Mouse (Mus musculus) gastrocnemius, postnatal 25 days (tissue): ENCODE data around the gene Irs2. TPM values are rescaled to one million over a fixed set of nuclear protein-coding genes. Genes with fewer than 3 reads are reported as not detected.

Experiments
- DNase-seq: peaks from one replicate; pipeline ENCODE4 v3.0.0; 2022
- total RNA-seq, 2 experiments: library from RNA; stranded (reverse); gene quantifications; 1 replicate in 1 of 2; 2 replicates in 1 of 2; pipeline ENCODE4 v1.2.3; 2021

The Irs2 gene
- total RNA-seq, 2 experiments from 2014 or later = 7.7 to 12.7 TPM

- peak; percentile 57 for DNase-seq
Measured at GRCm38 (mm10) chr8:10953346-10954053, 54.8 kb downstream of the Irs2 start.

DNA sequence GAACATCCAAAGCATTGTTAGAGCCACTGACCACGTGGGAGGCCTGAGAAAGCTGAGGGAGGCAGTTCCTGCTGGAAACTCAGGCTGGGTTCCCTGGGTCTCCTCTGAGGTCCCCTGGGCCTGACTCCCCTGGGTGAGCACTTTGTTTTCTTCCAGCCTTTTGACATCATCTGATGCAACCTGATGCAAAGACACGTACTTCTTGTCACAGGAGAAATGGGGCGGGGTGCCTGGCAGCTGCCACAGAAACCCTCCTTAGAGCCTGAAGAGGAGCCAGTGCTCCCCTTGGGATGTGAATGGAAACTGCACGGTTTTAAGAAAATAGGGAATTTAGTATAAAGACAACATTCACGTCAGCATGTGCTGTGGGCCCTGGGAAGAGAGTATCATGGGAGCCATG, 55.6 kb downstream of the Irs2 start:
- DNase-seq = no peak

GRCm38 (mm10) chr8:10952235-10952634, 56.0 kb downstream of the Irs2 start:
- DNase-seq = no peak

DNA sequence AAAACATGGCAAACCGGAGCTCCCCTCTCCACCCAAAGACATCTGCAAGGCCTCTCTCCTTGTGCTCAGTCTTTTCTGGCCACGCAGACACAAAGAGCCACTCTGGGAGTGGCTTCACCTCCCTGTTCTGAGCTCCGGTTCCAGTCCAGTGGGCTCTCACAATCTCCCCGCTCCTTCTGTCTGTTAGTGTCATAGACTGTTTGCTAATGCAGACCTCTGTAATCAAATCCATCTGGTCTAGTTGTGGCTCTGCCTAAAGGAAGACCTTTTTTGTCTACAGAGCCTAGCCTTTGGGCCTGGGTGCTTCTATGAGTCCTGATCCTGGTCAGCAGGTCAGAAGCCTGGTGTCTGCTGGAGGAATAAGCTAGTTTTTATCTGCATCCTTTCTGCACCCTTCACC, 56.7 kb downstream of the Irs2 start:
- DNase-seq = no peak

- peak; percentile 94 for DNase-seq
Measured at GRCm38 (mm10) chr8:10945939-10946740, 62.1 kb downstream of the Irs2 start.

DNA sequence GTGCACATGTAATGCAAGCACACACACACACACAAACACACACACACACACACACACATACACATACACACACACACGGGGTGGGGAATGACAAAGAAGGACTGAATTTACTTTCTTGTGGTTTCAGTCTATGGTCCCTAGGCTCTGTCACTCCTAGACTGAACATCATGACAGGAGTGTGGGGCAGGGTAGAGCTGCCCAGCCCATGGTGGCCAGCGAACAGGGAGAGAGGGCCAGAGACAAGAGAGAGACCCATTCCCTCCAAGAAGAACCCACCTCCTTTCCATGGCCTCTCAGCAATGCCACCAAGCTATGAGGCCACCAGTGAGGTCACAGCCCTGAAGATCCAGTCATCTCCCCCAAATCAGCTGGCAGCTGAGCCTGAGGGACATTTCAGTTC, 62.8 kb downstream of the Irs2 start:
- DNase-seq = no peak

DNA sequence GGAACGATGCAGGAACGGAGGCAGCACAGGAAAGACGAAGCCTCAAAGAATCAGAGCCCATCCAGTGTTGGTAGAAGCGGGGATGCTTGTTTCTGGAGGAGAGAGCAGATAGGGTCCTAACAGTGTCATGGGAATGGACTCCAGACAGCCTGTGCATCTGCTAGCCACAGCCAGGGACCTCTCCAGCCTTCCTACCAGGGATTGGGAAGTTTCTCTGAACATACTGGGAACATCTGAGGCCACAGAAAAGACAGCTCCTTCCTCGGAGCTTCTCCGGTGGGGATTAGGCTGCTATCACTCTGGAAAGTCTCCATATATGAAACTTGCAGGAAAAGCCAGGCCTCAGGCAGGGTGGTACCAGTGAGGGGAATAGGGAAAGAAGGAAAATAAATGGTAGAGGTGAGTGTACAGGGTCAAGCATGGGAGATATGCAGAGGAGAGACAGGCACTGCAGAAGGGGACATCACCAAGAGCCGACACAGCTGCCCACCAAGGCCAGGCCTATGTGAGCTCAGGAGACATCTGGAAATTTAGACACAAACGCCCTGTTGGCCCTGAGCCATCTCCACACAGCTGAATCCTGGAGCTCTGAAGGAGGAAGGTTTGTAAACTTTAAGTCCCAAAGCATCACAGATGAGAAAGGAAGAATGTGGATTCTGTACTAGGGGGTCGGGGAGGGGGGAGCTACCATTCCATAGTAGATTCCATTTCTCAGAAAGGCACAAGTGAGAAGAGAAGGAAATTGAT, 64.8 kb downstream of the Irs2 start:
- DNase-seq = peak; percentile 32

GRCm38 (mm10) chr8:10939883-10940282, 68.4 kb downstream of the Irs2 start:
- no peak for DNase-seq

DNA sequence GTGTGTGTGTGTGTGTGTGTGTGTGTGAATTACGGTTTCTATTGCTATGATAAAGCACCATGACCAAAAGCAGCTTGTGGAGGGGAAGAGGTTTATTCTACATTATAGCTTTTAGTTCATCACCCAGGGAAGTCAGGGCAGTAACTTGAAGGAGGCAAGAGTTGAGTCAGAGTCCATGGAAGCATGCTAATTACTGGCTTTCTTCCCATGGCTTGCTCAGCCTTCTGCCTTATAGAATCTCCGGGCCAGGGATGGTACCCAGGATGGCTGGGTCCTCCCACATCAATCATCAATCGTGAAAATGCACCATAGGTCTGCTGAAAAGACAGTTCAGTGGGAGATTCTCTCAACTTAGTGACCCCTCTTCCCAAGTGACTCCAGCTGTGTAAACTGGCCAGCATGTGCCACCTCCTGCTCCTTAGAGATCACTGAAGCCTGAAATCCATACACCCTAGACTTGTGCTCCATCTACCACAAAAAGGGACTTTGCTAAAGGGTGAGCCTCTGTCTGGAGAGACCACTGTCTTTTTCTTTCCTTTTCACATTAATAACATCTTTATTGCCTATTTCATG, 69.0 kb downstream of the Irs2 start:
- no peak for DNase-seq

- no peak for DNase-seq
Measured at GRCm38 (mm10) chr8:10938284-10938683, 70.0 kb downstream of the Irs2 start.

- DNase-seq = no peak
Measured at GRCm38 (mm10) chr8:10936646-10937045, 71.6 kb downstream of the Irs2 start.

- DNase-seq = no peak
Measured at GRCm38 (mm10) chr8:10935231-10935630, 73.0 kb downstream of the Irs2 start.
